Mouse (Mus musculus) heart, embryonic 15.5 days (tissue): ENCODE results near the gene Cadm3. TPM values are rescaled to one million over a fixed set of nuclear protein-coding genes. Genes with fewer than 3 reads are reported as not detected.
"Not testable (repeated sequence)": the region's sequence is repeated elsewhere in the genome, so short reads cannot be mapped to it uniquely, and the experiment has no call there.

ENCODE experiments used
- ATAC-seq: fragments of 200-750 bp; cut with Nextera tagmentation; replicated peaks from 2 replicates; pipeline ENCODE4 v1.8.0; 2017; ENCODE audit warnings: low read depth, moderate TSS enrichment; ENCODE audit not compliant: insufficient number of reproducible peaks, insufficient read depth, low FRiP score
- H3K27ac ChIP-seq: fragments of 300-500 bp; sonication (generic); 2 replicates; pipeline ENCODE4 v1.5.1; 2015; ENCODE audit warnings: mild to moderate bottlenecking, inconsistent platforms
- H3K27me3 ChIP-seq: fragments of 300-500 bp; sonication (generic); 2 replicates; pipeline ENCODE4 v1.6.1; 2015; ENCODE audit warnings: inconsistent platforms
- H3K36me3 ChIP-seq: fragments of 300-500 bp; sonication (generic); 2 replicates; pipeline ENCODE4 v1.6.1; 2015; ENCODE audit warnings: mild to moderate bottlenecking, inconsistent platforms
- H3K4me1 ChIP-seq: fragments of 300-500 bp; sonication (generic); replicated peaks from 2 replicates; pipeline ENCODE4 v1.6.1; 2015; ENCODE audit warnings: inconsistent platforms
- H3K4me2 ChIP-seq: fragments of 300-500 bp; sonication (generic); 2 replicates; pipeline ENCODE4 v1.6.1; 2015; ENCODE audit warnings: inconsistent platforms, mild to moderate bottlenecking, moderate library complexity
- H3K4me3 ChIP-seq: fragments of 300-500 bp; sonication (generic); 2 replicates; pipeline ENCODE4 v1.5.1; 2015; ENCODE audit warnings: mild to moderate bottlenecking, inconsistent platforms
- H3K9ac ChIP-seq: fragments of 300-500 bp; sonication (generic); 2 replicates; pipeline ENCODE4 v1.6.1; 2015; ENCODE audit warnings: mild to moderate bottlenecking, inconsistent platforms
- H3K9me3 ChIP-seq: fragments of 300-500 bp; sonication (generic); replicated peaks from 2 replicates; pipeline ENCODE4 v1.6.1; 2016; ENCODE audit warnings: inconsistent platforms
- WGBS: fragments of 180-500 bp; shearing (Covaris S2); methylation state at CpG from one replicate; pipeline ENCODE4 v1.1.7; 2015; ENCODE audit warnings: mixed read lengths; 5-methylcytosine and 5-hydroxymethylcytosine counted together
- polyA plus RNA-seq: library from polyadenylated mRNA; unstranded; fragments of >200 nt; fragmentation: Nextera tagmentation; extraction: Ambion mirVana; gene quantifications from 2 replicates; pipeline ENCODE4 v1.2.1, GENCODE M21; 2015

Gene Cadm3
- polyA plus RNA-seq, 1 experiment from 2014 or later: 0.25 TPM

DNA sequence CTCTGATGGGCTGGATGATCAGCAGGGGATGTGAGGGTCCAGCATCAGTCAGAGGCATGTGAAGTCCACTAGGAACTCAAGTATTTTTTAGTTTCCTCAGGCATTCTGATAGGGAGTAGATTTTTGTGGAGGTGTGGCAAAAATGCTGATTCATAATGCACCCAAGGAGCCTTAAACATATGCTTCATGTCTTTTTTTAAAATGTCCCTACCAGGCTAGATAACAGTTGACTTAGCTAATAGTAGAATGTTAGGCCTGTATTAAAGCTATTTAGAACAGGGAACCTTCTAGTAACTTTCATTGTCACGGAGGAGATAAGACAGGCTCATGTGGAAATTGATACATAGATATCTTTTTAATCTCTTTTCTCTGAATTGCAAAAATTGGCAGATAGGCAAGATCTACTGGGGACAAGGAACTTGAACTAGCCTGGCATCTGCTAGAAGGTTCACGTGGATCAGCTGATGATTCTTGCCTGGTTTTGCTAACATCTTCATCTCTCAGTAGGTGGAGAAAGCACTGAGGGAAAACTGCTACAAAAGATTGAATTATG, 49.5 kb downstream of the Cadm3 start:
- Histone ChIP-seq H3K36me3 (no peaks in the 10 kb centered on the region), H3K4me2 (no peak overlapping the region), H3K4me3 (no peak overlapping the region), H3K27ac (no peak overlapping the region), H3K4me1 (no peaks in the 10 kb centered on the region), H3K27me3 (no peaks in the 10 kb centered on the region), H3K9ac (no peak overlapping the region), H3K9me3 (no peaks in the 10 kb centered on the region)
- no peak for ATAC-seq
- WGBS: 70% methylated on average over 2 of the region's 2 CpGs

DNA sequence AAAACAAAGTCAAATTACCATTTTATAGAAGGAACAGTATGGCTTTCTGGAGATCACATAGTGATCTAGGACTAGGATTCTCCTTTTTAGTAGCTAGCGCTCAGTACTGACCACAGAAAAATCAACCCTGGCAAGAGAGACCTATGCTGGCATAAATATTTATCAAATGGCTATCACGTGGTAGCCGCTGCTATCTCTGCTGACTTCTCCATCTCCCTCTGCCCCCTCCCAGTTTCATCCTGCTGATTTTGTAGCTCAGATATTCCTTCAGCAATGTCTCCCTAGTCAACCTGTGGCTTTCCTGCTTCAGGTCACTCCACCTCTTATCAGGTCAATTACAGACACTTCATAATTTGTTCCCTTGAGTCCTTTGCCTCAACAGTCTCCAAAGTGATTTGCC, 51.8 kb downstream of the Cadm3 start:
- Histone ChIP-seq H3K9me3 (no peaks in the 10 kb centered on the region), H3K4me1 (no peaks in the 10 kb centered on the region), H3K36me3 (no peaks in the 10 kb centered on the region), H3K4me2 (no peak overlapping the region), H3K4me3 (no peak overlapping the region), H3K27me3 (no peaks in the 10 kb centered on the region), H3K27ac (no peak overlapping the region), H3K9ac (no peak overlapping the region)
- WGBS: 68% methylated on average over 3 of the region's 3 CpGs
- no peak for ATAC-seq

DNA sequence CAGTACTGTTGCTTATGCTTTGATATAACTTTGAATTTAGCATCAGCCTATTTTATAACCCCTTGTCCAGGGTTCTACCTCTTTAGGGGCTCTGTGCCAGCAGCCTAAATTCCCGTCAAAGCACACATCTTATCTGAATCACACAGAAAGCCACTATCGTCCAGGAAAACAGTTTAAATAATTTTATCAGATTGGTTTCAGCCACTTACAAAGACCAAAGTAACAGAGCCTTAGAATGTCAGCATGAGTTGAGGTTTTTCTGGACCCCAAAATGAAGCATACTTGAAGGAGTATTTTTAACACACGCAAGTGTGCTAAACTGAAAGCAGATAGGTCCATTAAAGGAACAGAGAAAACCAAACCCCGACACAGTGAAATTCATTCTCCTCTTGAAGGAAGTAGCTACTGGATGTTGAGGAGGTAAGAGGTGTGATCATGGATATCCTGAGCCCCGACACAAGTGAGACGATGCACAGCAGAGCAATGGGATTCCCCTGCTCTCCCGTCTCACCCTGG, 53.9 kb downstream of the Cadm3 start:
- not testable (repeated sequence) for H3K4me3 ChIP-seq, H3K36me3 ChIP-seq, H3K9me3 ChIP-seq, H3K4me1 ChIP-seq, H3K9ac ChIP-seq, H3K4me2 ChIP-seq, H3K27me3 ChIP-seq, ATAC-seq, H3K27ac ChIP-seq
- WGBS: 62% methylated on average over 7 of the region's 7 CpGs

DNA sequence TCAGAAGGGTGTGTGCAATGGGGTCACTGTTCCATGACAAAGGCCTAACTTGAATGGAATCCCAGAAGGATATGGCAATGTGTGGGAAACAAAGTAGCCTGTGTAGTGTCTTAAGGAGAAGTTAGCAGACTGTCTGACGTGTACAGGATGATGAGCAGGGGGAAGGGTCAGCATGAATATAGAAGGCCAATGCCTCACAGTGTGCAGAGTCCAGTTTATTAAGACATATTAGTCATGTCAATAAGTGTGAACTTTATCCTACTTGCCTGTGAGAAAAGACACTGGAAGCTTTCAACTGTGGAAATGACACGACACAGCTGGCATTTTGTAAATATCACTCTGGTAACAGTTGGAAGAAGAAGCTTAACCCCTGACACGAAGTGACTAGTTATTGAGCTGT, 64.7 kb downstream of the Cadm3 start:
- ATAC-seq, H3K4me2 ChIP-seq, H3K27ac ChIP-seq, H3K9ac ChIP-seq, H3K4me1 ChIP-seq, H3K36me3 ChIP-seq, H3K27me3 ChIP-seq, H3K9me3 ChIP-seq, H3K4me3 ChIP-seq: not testable (repeated sequence)
- WGBS: 39% methylated on average over 3 of the region's 3 CpGs

Other genes with a start within 250 kb of the Cadm3 start
- not detected in 2 replicates for gene Olfr1408, start 230.3 kb downstream of the Cadm3 start, polyA plus RNA-seq
- not detected in 2 replicates for gene Olfr1406, start 177.1 kb downstream of the Cadm3 start, polyA plus RNA-seq
- not detected in 2 replicates for gene Olfr218, start 169.9 kb downstream of the Cadm3 start, polyA plus RNA-seq
- gene Olfr1404, start 155.3 kb downstream of the Cadm3 start, polyA plus RNA-seq: not detected in 2 replicates
- not detected in 2 replicates for gene Fcer1a, start 140.5 kb downstream of the Cadm3 start, polyA plus RNA-seq
- gene Olfr418, start 101.7 kb downstream of the Cadm3 start, polyA plus RNA-seq: not detected in 2 replicates
- gene Mptx2, start 89.9 kb downstream of the Cadm3 start, polyA plus RNA-seq: not detected in 2 replicates
- gene Ackr1, start 33.9 kb downstream of the Cadm3 start, polyA plus RNA-seq: 0.60 and 1.8 TPM in 2 replicates
- gene Aim2, start 16.8 kb downstream of the Cadm3 start, polyA plus RNA-seq: 1.1 and 2.7 TPM in 2 replicates
- 0.10 TPM in 2 replicates for gene Ifi206, start 123.3 kb upstream of the Cadm3 start, polyA plus RNA-seq
- gene Ifi214, start 168.3 kb upstream of the Cadm3 start, polyA plus RNA-seq: not detected in 2 replicates
- 0.14 and 0.19 TPM in 2 replicates for gene Ifi213, start 231.6 kb upstream of the Cadm3 start, polyA plus RNA-seq